Mouse (Mus musculus): ENCODE measurements around the gene Kpna1. TPM values are rescaled to one million over a fixed set of nuclear protein-coding genes. Genes with fewer than 3 reads are reported as not detected.
"Not testable (repeated sequence)": the region's sequence is repeated elsewhere in the genome, so short reads cannot be mapped to it uniquely, and the experiment has no call there.

The Kpna1 gene
- polyA plus RNA-seq, 1 experiment from 2014 or later: 59.0 TPM

- H3K27me3 ChIP-seq (ENCODE audit: low read depth, poor library complexity, severe bottlenecking): no peaks in the 10 kb centered on the region
- H3K4me1 ChIP-seq: no peaks in the 10 kb centered on the region
- DNase-seq (ENCODE audit: low spot score): no peak
- H3K4me3 ChIP-seq: no peak overlapping the region
- H3K27ac ChIP-seq: no peak overlapping the region
- WGBS: 100% methylated on average over 1 of the region's 1 CpGs
- peaks cover 56% of the 10 kb centered on the region for H3K36me3 ChIP-seq
- no peaks in the 10 kb centered on the region for H3K9me3 ChIP-seq (replicated peaks)
Measured at GRCm38 (mm10) chr16:36016335-36016734, 37.8 kb downstream of the Kpna1 start.

GRCm38 (mm10) chr16:36028120-36028519, 49.6 kb downstream of the Kpna1 start:
- not testable (repeated sequence) for DNase-seq (ENCODE audit: low spot score); H3K27ac ChIP-seq; H3K9me3 ChIP-seq (replicated peaks); H3K4me1 ChIP-seq; H3K27me3 ChIP-seq (ENCODE audit: low read depth, poor library complexity, severe bottlenecking); H3K4me3 ChIP-seq
- WGBS: 96% methylated on average over 1 of the region's 2 CpGs
- peaks cover 69% of the 10 kb centered on the region for H3K36me3 ChIP-seq

GRCm38 (mm10) chr16:36040640-36041624, 62.4 kb downstream of the Kpna1 start, which contains the start of gene Wdr5b:
TSS of gene Wdr5b (plus strand) at chr16:36041190.
- H3K4me1 ChIP-seq: peaks cover 12% of the 10 kb centered on the region
- H3K4me3 ChIP-seq: peak within 1 kb of the TSS; percentile 71
- H3K9me3 ChIP-seq (replicated peaks): no peaks in the 10 kb centered on the region
- H3K27ac ChIP-seq: peak within 1 kb of the TSS; percentile 87
- H3K27me3 ChIP-seq (ENCODE audit: low read depth, poor library complexity, severe bottlenecking): no peaks in the 10 kb centered on the region
- DNase-seq (ENCODE audit: low spot score): peak; percentile 85
- H3K36me3 ChIP-seq: peaks cover 45% of the 10 kb centered on the region
- WGBS: 2% methylated on average over 39 of the region's 39 CpGs

- Histone ChIP-seq H3K36me3 (peaks cover 48% of the 10 kb centered on the region), H3K27ac (peak overlapping the region; percentile 87), H3K9me3 (replicated peaks) (no peaks in the 10 kb centered on the region), H3K27me3 (ENCODE audit: low read depth, poor library complexity, severe bottlenecking) (no peaks in the 10 kb centered on the region), H3K4me1 (peaks cover 12% of the 10 kb centered on the region), H3K4me3 (peak overlapping the region; percentile 71)
- 34% methylated on average over 11 of the region's 11 CpGs for WGBS
- DNase-seq (ENCODE audit: low spot score): no peak
Measured at GRCm38 (mm10) chr16:36041625-36042020, 63.1 kb downstream of the Kpna1 start.

- H3K36me3 ChIP-seq: peaks cover 57% of the 10 kb centered on the region
- WGBS: 92% methylated on average over 10 of the region's 10 CpGs
- no peak overlapping the region for H3K4me3 ChIP-seq
- H3K27ac ChIP-seq: no peak overlapping the region
- no peak for DNase-seq (ENCODE audit: low spot score)
- H3K9me3 ChIP-seq (replicated peaks): no peaks in the 10 kb centered on the region
- no peaks in the 10 kb centered on the region for H3K27me3 ChIP-seq (ENCODE audit: low read depth, poor library complexity, severe bottlenecking)
- peaks cover 12% of the 10 kb centered on the region for H3K4me1 ChIP-seq
Measured at GRCm38 (mm10) chr16:36043073-36043472, 64.5 kb downstream of the Kpna1 start.

GRCm38 (mm10) chr16:36043964-36044363, 65.4 kb downstream of the Kpna1 start:
- H3K4me1 ChIP-seq: peaks cover 12% of the 10 kb centered on the region
- no peak overlapping the region for H3K27ac ChIP-seq
- no peaks in the 10 kb centered on the region for H3K9me3 ChIP-seq (replicated peaks)
- H3K27me3 ChIP-seq (ENCODE audit: low read depth, poor library complexity, severe bottlenecking): no peaks in the 10 kb centered on the region
- no peak overlapping the region for H3K4me3 ChIP-seq
- H3K36me3 ChIP-seq: peaks cover 66% of the 10 kb centered on the region
- DNase-seq (ENCODE audit: low spot score): no peak
- 91% methylated on average over 4 of the region's 4 CpGs for WGBS

- 86% methylated on average over 4 of the region's 4 CpGs for WGBS
- DNase-seq (ENCODE audit: low spot score): no peak
- Histone ChIP-seq H3K27ac (no peak overlapping the region), H3K9me3 (replicated peaks) (no peaks in the 10 kb centered on the region), H3K36me3 (peaks cover 99% of the 10 kb centered on the region), H3K4me3 (no peak overlapping the region), H3K27me3 (ENCODE audit: low read depth, poor library complexity, severe bottlenecking) (no peaks in the 10 kb centered on the region), H3K4me1 (peaks cover under 1% of the 10 kb centered on the region; the same call in 1 of the 2 replicates)
Measured at GRCm38 (mm10) chr16:36047538-36047937, 69.0 kb downstream of the Kpna1 start.

GRCm38 (mm10) chr16:36051491-36051890, 72.9 kb downstream of the Kpna1 start:
- no peak overlapping the region for H3K27ac ChIP-seq
- 90% methylated on average over 6 of the region's 6 CpGs for WGBS
- no peaks in the 10 kb centered on the region for H3K9me3 ChIP-seq (replicated peaks)
- no peaks in the 10 kb centered on the region for H3K27me3 ChIP-seq (ENCODE audit: low read depth, poor library complexity, severe bottlenecking)
- H3K36me3 ChIP-seq: peaks cover 88% of the 10 kb centered on the region
- no peak for DNase-seq (ENCODE audit: low spot score)
- H3K4me1 ChIP-seq: no peaks in the 10 kb centered on the region
- no peak overlapping the region for H3K4me3 ChIP-seq

GRCm38 (mm10) chr16:36053524-36054275, 75.2 kb downstream of the Kpna1 start:
- no peaks in the 10 kb centered on the region for H3K9me3 ChIP-seq (replicated peaks)
- no peak overlapping the region for H3K27ac ChIP-seq
- H3K4me3 ChIP-seq: no peak overlapping the region
- no peaks in the 10 kb centered on the region for H3K27me3 ChIP-seq (ENCODE audit: low read depth, poor library complexity, severe bottlenecking)
- 81% methylated on average over 6 of the region's 6 CpGs for WGBS
- DNase-seq (ENCODE audit: low spot score): no peak
- peaks cover 69% of the 10 kb centered on the region for H3K36me3 ChIP-seq
- no peaks in the 10 kb centered on the region for H3K4me1 ChIP-seq

- DNase-seq (ENCODE audit: low spot score): no peak
- Histone ChIP-seq H3K4me3 (no peak overlapping the region), H3K9me3 (replicated peaks) (no peaks in the 10 kb centered on the region), H3K27ac (no peak overlapping the region), H3K4me1 (no peaks in the 10 kb centered on the region), H3K27me3 (ENCODE audit: low read depth, poor library complexity, severe bottlenecking) (no peaks in the 10 kb centered on the region), H3K36me3 (peaks cover 56% of the 10 kb centered on the region)
- WGBS: 97% methylated on average over 8 of the region's 8 CpGs
Measured at GRCm38 (mm10) chr16:36054920-36055319, 76.4 kb downstream of the Kpna1 start.

- Histone ChIP-seq H3K9me3 (replicated peaks) (no peaks in the 10 kb centered on the region), H3K27ac (no peak overlapping the region), H3K27me3 (ENCODE audit: low read depth, poor library complexity, severe bottlenecking) (no peaks in the 10 kb centered on the region), H3K4me3 (no peak overlapping the region), H3K4me1 (no peaks in the 10 kb centered on the region), H3K36me3 (peaks cover 42% of the 10 kb centered on the region)
- no peak for DNase-seq (ENCODE audit: low spot score)
- WGBS: 94% methylated on average over 11 of the region's 11 CpGs
Measured at GRCm38 (mm10) chr16:36056416-36056815, 77.9 kb downstream of the Kpna1 start.

- H3K27ac ChIP-seq: no peak overlapping the region
- H3K27me3 ChIP-seq (ENCODE audit: low read depth, poor library complexity, severe bottlenecking): no peaks in the 10 kb centered on the region
- H3K9me3 ChIP-seq (replicated peaks): no peaks in the 10 kb centered on the region
- no peaks in the 10 kb centered on the region for H3K4me1 ChIP-seq
- WGBS: 90% methylated on average over 8 of the region's 8 CpGs
- no peak for DNase-seq (ENCODE audit: low spot score)
- peaks cover 28% of the 10 kb centered on the region for H3K36me3 ChIP-seq
- H3K4me3 ChIP-seq: no peak overlapping the region
Measured at GRCm38 (mm10) chr16:36057933-36058475, 79.5 kb downstream of the Kpna1 start.

GRCm38 (mm10) chr16:36062534-36062933, 84.0 kb downstream of the Kpna1 start:
- DNase-seq (ENCODE audit: low spot score); H3K4me1 ChIP-seq; H3K27me3 ChIP-seq (ENCODE audit: low read depth, poor library complexity, severe bottlenecking); H3K9me3 ChIP-seq (replicated peaks); H3K27ac ChIP-seq; H3K4me3 ChIP-seq: not testable (repeated sequence)
- 79% methylated on average over 1 of the region's 1 CpGs for WGBS
- peaks cover 10% of the 10 kb centered on the region for H3K36me3 ChIP-seq
